Mouse (Mus musculus): ENCODE results near the gene Runx2. TPM values are rescaled to one million over a fixed set of nuclear protein-coding genes. Genes with fewer than 3 reads are reported as not detected.

The Runx2 gene
- total and polyA plus RNA-seq, 3 experiments, result not detected

GRCm38 (mm10) chr17:44767375-44767774 lies 47.2 kb downstream of the Runx2 start:
- DNase-seq (ENCODE audit: low read depth, low spot score), result no peak
- Histone ChIP-seq H3K79me2 (ENCODE audit: control insufficient read depth, insufficient read depth, low read length, poor library complexity) (no peaks in the 10 kb centered on the region), H3K27ac (ENCODE audit: control insufficient read depth, low read depth, low read length) (no peak overlapping the region), H3K4me3 (ENCODE audit: control insufficient read depth in 1 of 2, insufficient read depth in 1 of 2, low read depth in 2 of 2, low read length in 2 of 2) (no peak overlapping the region), H3K9ac (ENCODE audit: control insufficient read depth, low read depth, low read length, poor library complexity, severe bottlenecking) (no peak overlapping the region), H3K36me3 (ENCODE audit: control insufficient read depth in 1 of 2, insufficient read depth in 2 of 2, low read length in 2 of 2) (no peaks in the 10 kb centered on the region; a peak in 1 of 4 replicates), H3K27me3 (ENCODE audit: control insufficient read depth in 1 of 2, insufficient read depth in 2 of 2, low read length in 2 of 2) (no peaks in the 10 kb centered on the region; a peak in 1 of 4 replicates), H3K9me3 (replicated peaks; ENCODE audit: insufficient read depth, low read length) (no peaks in the 10 kb centered on the region), H3K4me1 (ENCODE audit: control insufficient read depth in 1 of 2, insufficient read depth in 2 of 2, low read length in 2 of 2) (no peaks in the 10 kb centered on the region)
- TF ChIP-seq POLR2AphosphoS2 (IDR thresholded peaks at IDR 0.05; ENCODE audit: low read length), result no peak
- no peak for TF ChIP-seq MYB (IDR thresholded peaks at IDR 0.05; ENCODE audit: low read depth, low read length)
- TF ChIP-seq E2F4 (IDR thresholded peaks at IDR 0.05; ENCODE audit: borderline replicate concordance, low read depth, low read length), result no peak
- TF ChIP-seq MAFK (IDR thresholded peaks at IDR 0.05; ENCODE audit: borderline replicate concordance, low read depth, low read length), result no peak
- TF ChIP-seq MXI1 (IDR thresholded peaks at IDR 0.05; ENCODE audit: low read depth, low read length), result no peak
- TF ChIP-seq USF2 (IDR thresholded peaks at IDR 0.05; ENCODE audit: borderline replicate concordance in 1 of 2, insufficient read depth in 1 of 2, low read depth in 1 of 2, low read length in 2 of 2), result no peak
- no peak for TF ChIP-seq ZKSCAN1 (IDR thresholded peaks at IDR 0.05; ENCODE audit: low read depth, low read length)
- no peak for TF ChIP-seq CTCF (IDR thresholded peaks at IDR 0.05 in 2 of 3, conservative IDR thresholded peaks at IDR 0.05 in 1 of 3; ENCODE audit: control insufficient read depth in 1 of 3, insufficient read depth in 1 of 3, low read depth in 2 of 3, low read length in 3 of 3, poor library complexity in 1 of 3, severe bottlenecking in 1 of 3)
- no peak for TF ChIP-seq ELF1 (IDR thresholded peaks at IDR 0.05; ENCODE audit: low read depth, low read length)
- TF ChIP-seq ZC3H11A (IDR thresholded peaks at IDR 0.05; ENCODE audit: low read depth, low read length), result no peak
- no peak for TF ChIP-seq JUND (IDR thresholded peaks at IDR 0.05; ENCODE audit: low read depth, low read length)
- no peak for TF ChIP-seq TCF12 (IDR thresholded peaks at IDR 0.05; ENCODE audit: low read depth, low read length)
- TF ChIP-seq SMC3 (IDR thresholded peaks at IDR 0.05; ENCODE audit: low read depth, low read length), result no peak

DNA sequence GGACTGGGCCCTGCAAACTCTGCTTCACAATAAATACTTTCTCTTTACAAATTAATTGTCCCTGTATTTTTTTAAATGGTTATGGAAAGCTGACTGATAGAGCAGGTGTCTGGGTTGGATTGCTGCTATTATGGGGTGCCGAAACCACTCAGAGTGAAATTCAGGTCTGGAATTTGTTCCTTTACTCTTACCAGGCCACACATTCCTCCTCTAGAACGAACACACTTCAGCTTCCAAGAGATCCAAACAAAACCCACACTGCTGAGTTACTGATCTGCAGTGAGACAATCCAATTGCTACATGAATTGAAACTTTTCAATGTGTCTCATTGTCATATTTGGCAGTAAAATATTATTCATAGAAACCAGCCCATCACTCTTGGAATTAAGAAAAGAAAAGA lies 47.6 kb downstream of the Runx2 start:
- DNase-seq (ENCODE audit: low read depth, low spot score), result no peak
- no peak overlapping the region for H3K4me3 ChIP-seq (ENCODE audit: control insufficient read depth in 1 of 2, insufficient read depth in 1 of 2, low read depth in 2 of 2, low read length in 2 of 2)
- no peaks in the 10 kb centered on the region for H3K79me2 ChIP-seq (ENCODE audit: control insufficient read depth, insufficient read depth, low read length, poor library complexity)
- H3K27me3 ChIP-seq (ENCODE audit: control insufficient read depth in 1 of 2, insufficient read depth in 2 of 2, low read length in 2 of 2), result no peaks in the 10 kb centered on the region; a peak in 1 of 4 replicates
- H3K27ac ChIP-seq (ENCODE audit: control insufficient read depth, low read depth, low read length), result no peak overlapping the region
- TF ChIP-seq POLR2AphosphoS2 (IDR thresholded peaks at IDR 0.05; ENCODE audit: low read length), result no peak
- no peak for TF ChIP-seq MXI1 (IDR thresholded peaks at IDR 0.05; ENCODE audit: low read depth, low read length)
- TF ChIP-seq NRF1 (IDR thresholded peaks at IDR 0.05; ENCODE audit: insufficient read depth, low read depth, low read length, poor library complexity, severe bottlenecking), result no peak
- no peak overlapping the region for H3K9ac ChIP-seq (ENCODE audit: control insufficient read depth, low read depth, low read length, poor library complexity, severe bottlenecking)
- H3K9me3 ChIP-seq (replicated peaks; ENCODE audit: insufficient read depth, low read length), result no peaks in the 10 kb centered on the region
- no peaks in the 10 kb centered on the region; a peak in 1 of 4 replicates for H3K36me3 ChIP-seq (ENCODE audit: control insufficient read depth in 1 of 2, insufficient read depth in 2 of 2, low read length in 2 of 2)
- no peaks in the 10 kb centered on the region for H3K4me1 ChIP-seq (ENCODE audit: control insufficient read depth in 1 of 2, insufficient read depth in 2 of 2, low read length in 2 of 2)

DNA sequence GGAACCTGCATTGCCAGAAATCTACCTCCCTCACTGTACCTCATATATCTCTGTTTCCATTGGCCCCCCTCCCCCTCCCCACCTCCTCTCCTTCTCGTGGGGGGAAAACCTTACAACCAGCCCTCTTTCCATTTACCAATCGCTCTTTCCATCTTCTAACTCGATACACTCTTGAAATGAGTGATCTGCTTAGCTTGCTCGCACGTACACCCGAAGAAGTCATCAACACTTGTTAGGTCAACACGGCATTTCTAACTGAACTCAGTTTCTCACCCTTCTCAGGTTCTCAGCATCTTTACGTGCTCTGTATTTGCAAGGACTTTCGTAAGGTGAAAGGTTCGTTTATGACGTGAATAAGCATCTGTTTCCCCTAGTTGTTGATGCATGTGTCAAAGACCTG lies 48.3 kb downstream of the Runx2 start:
- TF ChIP-seq SIN3A (IDR thresholded peaks at IDR 0.05; ENCODE audit: low read length) (no peak), MXI1 (IDR thresholded peaks at IDR 0.05; ENCODE audit: low read depth, low read length) (no peak), USF2 (IDR thresholded peaks at IDR 0.05; ENCODE audit: borderline replicate concordance in 1 of 2, insufficient read depth in 1 of 2, low read depth in 1 of 2, low read length in 2 of 2) (no peak), USF1 (IDR thresholded peaks at IDR 0.05; ENCODE audit: low read depth, low read length) (no peak), KAT2A (conservative IDR thresholded peaks at IDR 0.05; ENCODE audit: low read depth, low read length) (no peak), CHD2 (IDR thresholded peaks at IDR 0.05; ENCODE audit: low read length) (no peak), POLR2A (IDR thresholded peaks at IDR 0.05; ENCODE audit: control insufficient read depth in 1 of 2, insufficient read depth in 1 of 2, low read depth in 1 of 2, low read length in 2 of 2, poor library complexity in 1 of 2) (no peak), MAX (IDR thresholded peaks at IDR 0.05; ENCODE audit: low read length) (no peak), MYB (IDR thresholded peaks at IDR 0.05; ENCODE audit: low read depth, low read length) (no peak)
- Histone ChIP-seq H3K4me3 (ENCODE audit: control insufficient read depth in 1 of 2, insufficient read depth in 1 of 2, low read depth in 2 of 2, low read length in 2 of 2) (no peak overlapping the region), H3K79me2 (ENCODE audit: control insufficient read depth, insufficient read depth, low read length, poor library complexity) (no peaks in the 10 kb centered on the region), H3K9me3 (replicated peaks; ENCODE audit: insufficient read depth, low read length) (no peaks in the 10 kb centered on the region), H3K27me3 (ENCODE audit: control insufficient read depth in 1 of 2, insufficient read depth in 2 of 2, low read length in 2 of 2) (no peaks in the 10 kb centered on the region; a peak in 1 of 4 replicates), H3K4me1 (ENCODE audit: control insufficient read depth in 1 of 2, insufficient read depth in 2 of 2, low read length in 2 of 2) (no peaks in the 10 kb centered on the region), H3K9ac (ENCODE audit: control insufficient read depth, low read depth, low read length, poor library complexity, severe bottlenecking) (no peak overlapping the region), H3K27ac (ENCODE audit: control insufficient read depth, low read depth, low read length) (no peak overlapping the region), H3K36me3 (ENCODE audit: control insufficient read depth in 1 of 2, insufficient read depth in 2 of 2, low read length in 2 of 2) (no peaks in the 10 kb centered on the region; a peak in 1 of 4 replicates)
- DNase-seq (ENCODE audit: low read depth, low spot score), result no peak
